Mouse (Mus musculus) cerebellum, adult 2 months (tissue): ENCODE results near the gene Dlg1. TPM values are rescaled to one million over a fixed set of nuclear protein-coding genes. Genes with fewer than 3 reads are reported as not detected.

ENCODE experiments used
- DNase-seq, 2 experiments: peaks; one replicate each; pipeline ENCODE4 v3.0.0; 2021
- H3K27ac ChIP-seq: fragments of 200-500 bp; 2 replicates; pipeline ENCODE4 v1.5.1; 2012; ENCODE audit warnings: low read length, control low read depth, inconsistent platforms; ENCODE audit not compliant: insufficient read depth
- H3K27me3 ChIP-seq: fragments of 200-500 bp; 2 replicates; pipeline ENCODE4 v1.6.1; 2012; ENCODE audit warnings: inconsistent platforms, mild to moderate bottlenecking, low read length, moderate library complexity; ENCODE audit not compliant: control insufficient read depth, insufficient read depth
- H3K4me1 ChIP-seq: fragments of 200-500 bp; 2 replicates; pipeline ENCODE4 v1.6.1; 2011; ENCODE audit warnings: low read length; ENCODE audit not compliant: control insufficient read depth, insufficient read depth
- H3K4me3 ChIP-seq: fragments of 200-500 bp; replicated peaks from 2 replicates; pipeline ENCODE3; 2011; ENCODE audit warnings: mild to moderate bottlenecking, low read depth, low read length, control low read depth; ENCODE audit not compliant: insufficient read depth
- CTCF ChIP-seq: fragments of 200-500 bp; IDR thresholded peaks from 2 replicates; pipeline ENCODE4 v1.5.1; 2011; ENCODE audit warnings: low read depth, mild to moderate bottlenecking, control low read depth, low read length, moderate library complexity, borderline replicate concordance; ENCODE audit not compliant: insufficient read depth
- POLR2A ChIP-seq: fragments of 200-500 bp; IDR thresholded peaks from 2 replicates; pipeline ENCODE4 v1.6.1; 2011; ENCODE audit warnings: low read length, control low read depth, borderline replicate concordance; ENCODE audit not compliant: insufficient read depth
- WGBS: fragments of 180-500 bp; shearing (Covaris S2); methylation state at CpG from one replicate; pipeline ENCODE4 v1.1.7; 2018; 5-methylcytosine and 5-hydroxymethylcytosine counted together
- polyA plus RNA-seq: library from polyadenylated mRNA; depleted of rRNA; stranded (reverse); fragments of >200 nt; gene quantifications from 2 replicates; pipeline ENCODE4 v1.2.3, GENCODE M21; 2012

The Dlg1 gene
- polyA plus RNA-seq, 1 experiment: 82.2 TPM

DNA sequence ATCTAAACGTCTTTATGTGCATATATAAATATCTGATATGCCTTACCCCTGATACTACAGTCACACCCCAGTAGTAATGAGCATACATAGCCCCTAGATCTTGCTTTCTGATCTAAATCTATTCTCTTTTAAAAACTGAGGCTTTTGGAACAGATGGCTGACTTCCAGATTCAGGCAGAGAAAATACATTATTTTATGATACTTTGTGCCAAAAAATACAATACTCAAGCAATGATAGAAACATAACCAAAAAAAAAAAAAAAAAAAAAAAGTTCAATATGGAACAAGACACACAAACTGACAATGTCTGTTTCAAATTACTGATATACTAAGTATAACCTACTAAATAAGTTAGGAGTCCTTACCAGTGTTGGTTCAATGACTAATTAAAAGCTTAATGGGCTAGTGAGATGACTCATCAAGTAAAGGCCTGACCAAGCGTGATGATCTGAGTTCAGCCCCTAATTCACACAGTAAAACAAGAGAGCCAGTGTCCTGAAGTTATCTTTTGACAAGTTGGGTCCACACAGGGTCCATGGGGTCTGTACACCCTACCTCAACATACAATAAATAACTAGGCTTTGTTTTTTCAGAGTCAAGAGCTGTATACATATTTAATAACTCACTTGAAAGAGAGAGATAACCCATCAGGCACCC lies 171.5 kb downstream of the Dlg1 start:
- Histone ChIP-seq H3K4me3 (no peak overlapping the region), H3K4me1 (peaks cover 3% of the 10 kb centered on the region; the same call in 1 of the 2 replicates), H3K27me3 (no peaks in the 10 kb centered on the region), H3K27ac (no peak overlapping the region)
- 49% methylated on average over 2 of the region's 2 CpGs for WGBS
- TF ChIP-seq POLR2A (no peak), CTCF (no peak)
- DNase-seq: no peak

DNA sequence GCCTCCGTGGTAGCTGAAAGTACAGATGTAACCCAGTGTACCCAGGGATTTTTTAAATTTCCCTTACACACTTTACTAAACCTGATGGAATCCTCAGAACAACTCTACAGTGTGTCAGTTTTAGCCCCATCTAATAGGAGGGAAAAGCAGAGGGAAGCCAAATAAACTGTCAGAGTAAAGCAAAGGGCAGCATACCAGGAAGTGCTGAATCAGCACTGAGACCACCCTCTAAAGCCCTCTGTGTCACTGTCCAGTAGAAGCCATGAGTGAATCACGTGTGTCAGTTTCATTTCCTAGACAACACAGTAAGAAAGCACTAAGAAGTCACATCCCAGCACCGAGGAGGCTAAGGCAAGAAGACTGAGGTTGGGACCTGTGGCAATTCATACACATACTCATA lies 174.1 kb downstream of the Dlg1 start:
- 82% methylated on average over 3 of the region's 3 CpGs for WGBS
- Histone ChIP-seq H3K27ac (no peak overlapping the region), H3K4me1 (peaks cover 3% of the 10 kb centered on the region; the same call in 1 of the 2 replicates), H3K27me3 (no peaks in the 10 kb centered on the region), H3K4me3 (no peak overlapping the region)
- TF ChIP-seq CTCF (no peak), POLR2A (no peak)
- no peak for DNase-seq

DNA sequence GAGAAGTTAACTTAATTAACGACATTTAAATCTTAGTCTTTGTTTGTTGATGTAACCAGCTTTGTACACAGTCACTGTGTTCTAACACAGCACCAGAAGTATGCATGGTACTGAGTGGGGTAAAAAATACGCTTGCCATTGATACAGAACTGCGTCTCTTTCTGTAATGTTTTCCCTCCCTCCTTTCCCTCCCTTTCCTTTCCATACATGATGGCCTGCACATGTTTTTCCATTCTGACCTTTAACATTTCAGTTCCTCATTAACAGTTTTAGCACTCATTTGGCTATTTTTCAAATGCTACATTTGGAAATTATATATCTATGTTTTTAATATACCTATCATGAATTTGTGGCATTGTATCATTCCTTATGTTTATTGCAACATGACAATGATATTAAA lies 181.0 kb downstream of the Dlg1 start:
- H3K27me3 ChIP-seq: no peaks in the 10 kb centered on the region
- WGBS: 93% methylated on average over 3 of the region's 3 CpGs
- no peak overlapping the region for H3K4me3 ChIP-seq
- no peaks in the 10 kb centered on the region for H3K4me1 ChIP-seq
- TF ChIP-seq CTCF (no peak), POLR2A (no peak)
- no peak overlapping the region for H3K27ac ChIP-seq
- no peak for DNase-seq

DNA sequence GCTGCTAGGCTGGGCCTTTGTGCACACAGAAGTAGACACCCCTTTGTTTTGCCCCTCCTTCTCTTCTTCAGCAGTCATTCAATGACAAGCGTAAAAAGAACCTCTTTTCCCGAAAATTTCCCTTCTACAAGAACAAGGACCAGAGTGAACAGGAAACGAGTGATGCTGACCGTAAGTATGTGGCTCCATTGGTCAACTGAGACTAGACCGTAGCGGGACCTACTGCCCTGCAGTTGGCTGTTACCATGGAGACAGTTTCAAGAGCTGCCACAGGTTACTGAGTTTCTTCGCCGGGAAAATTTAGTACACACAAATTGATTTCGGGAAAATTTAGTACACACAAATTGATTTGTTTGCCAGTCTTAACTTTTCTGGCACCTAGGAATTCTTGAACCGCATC lies 183.5 kb downstream of the Dlg1 start:
- Histone ChIP-seq H3K4me3 (no peak overlapping the region), H3K4me1 (no peaks in the 10 kb centered on the region), H3K27me3 (no peaks in the 10 kb centered on the region), H3K27ac (no peak overlapping the region)
- DNase-seq: no peak
- TF ChIP-seq CTCF (no peak), POLR2A (no peak)
- WGBS: 76% methylated on average over 10 of the region's 10 CpGs

DNA sequence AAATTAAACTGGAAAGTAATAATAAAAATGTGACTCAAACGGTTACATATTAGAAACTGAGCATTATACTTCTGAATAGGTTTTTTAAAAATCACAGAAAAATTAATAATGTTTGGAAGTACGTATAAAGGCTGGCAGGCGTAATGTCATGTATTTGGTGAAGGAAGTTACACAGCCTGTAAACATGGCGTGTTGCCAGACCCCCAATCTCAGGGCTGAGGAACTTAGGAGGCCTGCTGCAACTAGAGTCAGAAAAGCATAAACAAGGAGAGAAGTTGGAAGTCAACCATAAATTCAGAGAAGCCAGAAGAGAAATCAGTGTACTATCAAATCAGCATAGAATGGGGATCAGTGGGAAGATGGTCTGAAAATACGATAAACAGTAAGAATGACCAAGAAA lies 200.7 kb downstream of the Dlg1 start:
- no peak for DNase-seq
- Histone ChIP-seq H3K4me3 (no peak overlapping the region), H3K27ac (no peak overlapping the region), H3K27me3 (no peaks in the 10 kb centered on the region), H3K4me1 (peaks cover 17% of the 10 kb centered on the region; the same call in 1 of the 2 replicates)
- 85% methylated on average over 5 of the region's 5 CpGs for WGBS
- TF ChIP-seq CTCF (no peak), POLR2A (no peak)

DNA sequence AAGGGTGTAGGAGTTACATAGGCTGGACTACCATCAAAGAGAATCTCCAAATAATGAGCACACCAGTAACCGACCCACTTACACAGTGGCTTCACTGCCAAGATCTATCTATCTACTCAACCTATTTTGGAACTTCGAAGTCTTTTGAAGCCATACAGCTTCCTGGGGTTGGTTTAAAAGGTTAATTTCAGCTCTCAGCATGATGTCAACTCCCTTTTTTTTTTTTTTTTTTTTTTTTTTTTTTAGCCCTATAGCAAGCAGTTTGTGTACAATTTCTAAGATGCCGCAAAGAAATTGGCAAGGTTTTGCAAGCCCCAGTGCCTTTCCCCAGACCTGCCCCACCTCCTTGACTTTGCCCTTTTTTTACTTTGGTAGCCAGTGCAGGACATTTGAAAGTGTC lies 202.0 kb downstream of the Dlg1 start:
- Histone ChIP-seq H3K4me3 (no peak overlapping the region), H3K4me1 (peaks cover 18% of the 10 kb centered on the region; the same call in 1 of the 2 replicates), H3K27ac (no peak overlapping the region), H3K27me3 (no peaks in the 10 kb centered on the region)
- DNase-seq: no peak
- TF ChIP-seq CTCF: no peak
- TF ChIP-seq POLR2A: no peak
- 24% methylated on average over 3 of the region's 3 CpGs for WGBS

DNA sequence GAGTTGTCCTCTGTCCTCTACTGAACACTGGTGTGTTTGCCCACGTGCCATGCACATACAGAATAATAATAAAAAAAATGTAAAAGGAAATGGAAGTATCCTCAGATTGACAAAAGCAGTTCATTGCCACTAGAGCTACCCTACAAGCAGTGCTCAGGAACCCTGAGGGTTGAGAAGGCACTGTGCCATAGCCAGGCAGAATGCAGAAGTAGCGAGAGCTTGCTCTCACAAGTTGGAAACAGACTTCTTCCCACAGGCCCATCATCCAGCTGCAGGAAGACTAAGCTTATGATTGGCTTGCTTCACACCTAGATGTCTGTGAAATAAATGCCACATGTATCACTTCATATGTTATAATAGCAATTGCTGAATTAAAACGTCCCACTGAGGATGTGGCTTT lies 203.7 kb downstream of the Dlg1 start:
- H3K27ac ChIP-seq: peak overlapping the region; percentile 34; the same call in 1 of the 2 replicates
- peak in 1 of 2 experiments; percentile 53 for DNase-seq
- H3K4me3 ChIP-seq: no peak overlapping the region
- peaks cover 18% of the 10 kb centered on the region; the same call in 1 of the 2 replicates for H3K4me1 ChIP-seq
- WGBS: 54% methylated on average over 3 of the region's 3 CpGs
- TF ChIP-seq CTCF (no peak), POLR2A (no peak)
- no peaks in the 10 kb centered on the region for H3K27me3 ChIP-seq

DNA sequence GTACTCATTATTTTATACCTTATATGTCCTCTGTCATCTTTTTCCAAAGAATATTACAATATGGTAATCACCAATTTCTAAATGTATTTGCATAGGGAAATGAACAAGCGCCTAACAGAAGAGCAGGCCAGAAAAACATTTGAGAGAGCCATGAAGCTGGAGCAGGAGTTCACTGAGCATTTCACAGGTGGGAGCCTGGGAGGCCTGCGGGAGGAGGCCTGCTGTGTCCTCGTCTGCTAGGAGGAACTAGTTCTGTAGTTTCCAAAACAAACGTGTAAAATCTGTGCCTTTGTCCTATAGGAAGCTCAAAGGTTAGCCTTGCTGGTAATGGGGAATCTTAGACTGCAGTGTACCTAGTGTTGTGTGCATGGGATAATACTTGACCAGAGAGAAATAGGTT lies 204.5 kb downstream of the Dlg1 start:
- 20% methylated on average over 4 of the region's 4 CpGs for WGBS
- TF ChIP-seq POLR2A: no peak
- no peak for TF ChIP-seq CTCF
- Histone ChIP-seq H3K27ac (no peak overlapping the region), H3K4me3 (no peak overlapping the region), H3K4me1 (peaks cover 18% of the 10 kb centered on the region; the same call in 1 of the 2 replicates), H3K27me3 (no peaks in the 10 kb centered on the region)
- DNase-seq: peak; percentile 53 to 70

DNA sequence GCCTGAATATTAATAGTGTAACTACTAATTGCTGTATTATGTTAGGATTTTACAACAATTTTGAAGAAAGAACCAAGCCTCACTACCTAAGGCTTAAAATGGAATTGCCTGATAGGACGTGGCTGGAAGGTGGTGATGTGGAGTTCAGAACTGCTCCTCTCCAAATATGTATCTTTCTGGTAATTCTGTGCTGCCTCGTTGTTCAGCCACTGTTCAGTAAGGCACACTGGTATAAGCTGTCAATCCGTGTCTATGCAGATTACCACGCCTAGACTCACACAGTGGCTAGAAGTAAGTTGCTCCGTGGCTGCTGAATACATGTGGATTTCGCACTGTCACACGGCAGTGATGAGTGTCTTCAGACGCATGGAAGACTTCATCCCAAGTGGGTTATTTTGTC lies 210.5 kb downstream of the Dlg1 start:
- TF ChIP-seq POLR2A (no peak), CTCF (no peak)
- no peaks in the 10 kb centered on the region for H3K27me3 ChIP-seq
- DNase-seq: no peak
- no peak overlapping the region for H3K4me3 ChIP-seq
- H3K4me1 ChIP-seq: peaks cover 33% of the 10 kb centered on the region
- no peak overlapping the region for H3K27ac ChIP-seq
- 86% methylated on average over 8 of the region's 8 CpGs for WGBS
